Mouse (Mus musculus) CD8-positive naive resting alpha-beta T cell, adult 2 months (primary cell): ENCODE measurements around the gene Gm28510.
"Not testable (repeated sequence)": the region's sequence is repeated elsewhere in the genome, so short reads cannot be mapped to it uniquely, and the experiment has no call there.

ENCODE experiments used
- DNase-seq, 2 experiments: peaks; one replicate each; pipeline ENCODE4 v3.0.0; 2022; ENCODE audit warnings: low read depth in 2 of 2, low spot score in 2 of 2

Gm28510 gene

GRCm38 (mm10) chrY:10412437-10412836 is at the start of gene Gm28510:
TSS of gene Gm28510 (plus strand) at chrY:10412737.
- DNase-seq, result not testable (repeated sequence)
